Mouse (Mus musculus) embryo, embryonic 10 days (tissue): ENCODE results near the gene Dnaja4.

Source experiments
- DNase-seq: peaks from one replicate; pipeline ENCODE4 v3.0.0-alpha.2; 2015; ENCODE audit warnings: low spot score

The Dnaja4 gene

DNA sequence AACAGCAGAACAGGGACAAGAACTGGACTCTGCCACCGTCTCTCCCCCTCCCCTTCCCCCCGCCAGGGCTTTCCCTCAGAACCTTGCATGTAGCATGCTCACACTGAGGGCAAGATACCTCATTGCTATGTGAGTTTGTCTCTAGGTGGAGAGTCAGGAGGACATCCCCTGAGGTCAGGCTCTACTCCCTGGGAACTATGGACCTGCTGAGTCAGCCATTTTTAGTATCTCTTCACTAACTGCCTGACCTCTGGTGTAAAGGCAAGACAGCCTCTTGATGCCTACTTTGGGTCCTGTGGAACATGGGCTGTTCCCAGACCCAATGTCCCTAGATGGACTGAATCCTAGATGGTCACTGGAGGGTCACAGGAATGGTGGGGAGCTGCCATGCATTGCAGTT is 53.0 kb downstream of the Dnaja4 start:
- DNase-seq = no peak

DNA sequence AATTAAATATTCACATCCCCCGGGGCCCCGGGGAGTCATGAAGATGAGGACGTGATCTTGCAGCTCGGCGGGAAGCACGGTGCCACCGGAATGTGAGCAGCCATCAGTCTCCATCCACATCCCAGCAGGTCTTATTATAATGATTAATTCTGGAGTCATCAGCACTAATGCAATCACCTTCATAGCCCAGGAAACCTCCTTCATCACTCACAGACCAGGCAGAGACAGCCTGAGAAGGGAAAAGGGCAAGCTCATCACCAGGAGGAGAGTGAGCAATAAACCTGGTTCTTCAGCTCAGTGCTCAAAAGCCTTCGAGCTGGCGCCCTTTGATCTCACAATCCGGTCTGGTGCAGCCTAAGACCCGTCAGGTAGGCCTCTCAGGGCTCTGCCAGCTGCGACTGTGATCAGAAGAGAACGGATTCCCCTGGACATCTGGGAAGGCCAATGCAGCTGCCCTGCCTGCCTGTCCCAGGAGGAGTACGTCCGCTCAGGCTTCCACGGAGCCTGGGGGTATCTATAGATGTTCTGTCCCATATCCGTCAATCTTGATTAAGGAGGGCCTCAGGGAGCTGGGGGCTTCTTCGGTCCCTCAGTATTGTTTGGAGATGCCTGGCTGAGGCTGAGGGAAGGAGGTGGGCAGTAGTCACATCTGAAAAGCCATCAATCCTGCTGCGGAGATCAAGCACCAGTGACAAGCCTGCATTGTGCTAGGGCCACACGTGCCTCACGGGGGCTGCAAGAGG is 53.7 kb downstream of the Dnaja4 start:
- peak; percentile 71 for DNase-seq

DNA sequence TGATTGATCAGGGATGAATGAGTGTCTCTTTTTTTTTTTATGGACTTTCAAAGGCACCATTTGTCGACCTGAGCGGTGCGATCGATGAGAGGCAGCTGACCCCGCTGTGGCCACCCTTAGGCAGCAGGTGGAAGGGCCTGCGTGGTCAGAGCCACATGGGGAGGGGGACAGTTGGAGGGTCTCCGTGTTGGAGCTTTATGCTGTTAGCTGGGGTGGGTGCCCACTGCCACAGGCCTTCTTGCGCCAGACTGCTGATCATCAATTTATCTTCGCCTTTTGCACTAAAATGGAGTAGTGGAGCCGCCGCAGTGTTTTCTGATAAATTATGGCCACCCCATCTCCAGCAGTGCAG is 54.2 kb downstream of the Dnaja4 start:
- DNase-seq = no peak

DNA sequence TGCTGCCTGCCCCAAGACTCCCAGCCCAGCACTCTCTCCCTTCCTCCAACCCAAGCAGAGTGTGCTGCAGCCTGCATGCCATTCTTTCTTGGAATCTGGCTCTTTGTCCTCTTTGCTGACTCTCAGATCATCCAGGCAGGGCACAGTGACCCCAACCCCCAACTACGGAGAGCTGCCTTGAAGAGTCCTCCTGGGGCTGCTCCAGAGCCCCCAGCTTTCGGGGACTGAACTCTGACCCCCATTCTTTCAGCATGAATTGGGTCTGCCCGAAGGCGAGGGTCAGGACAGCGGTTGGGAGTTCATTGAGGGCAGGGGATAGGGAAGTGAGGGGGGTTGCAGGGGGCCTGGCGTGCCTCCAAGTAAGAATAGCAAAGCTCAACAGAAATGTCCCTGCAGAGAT is 60.9 kb downstream of the Dnaja4 start:
- peak; percentile 74 for DNase-seq

DNA sequence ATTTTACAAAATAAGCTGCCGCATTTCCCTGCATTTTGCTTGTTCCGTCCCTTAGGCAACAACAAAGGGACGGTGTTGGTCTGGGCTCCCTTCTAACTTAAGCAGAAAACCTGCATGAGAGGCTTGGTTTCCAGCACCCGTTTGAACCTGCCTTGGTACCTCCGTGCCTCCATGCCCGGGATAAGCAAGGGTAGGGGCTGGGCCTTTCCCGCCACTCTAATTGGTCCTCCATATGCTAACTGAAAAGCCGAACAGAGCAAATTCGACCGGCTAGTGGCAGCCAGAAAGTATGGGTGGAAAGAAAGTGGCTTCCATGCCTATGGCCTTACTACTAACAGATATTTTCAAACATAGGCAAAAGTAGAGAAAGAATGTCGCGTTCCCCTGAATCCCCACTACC is 65.4 kb downstream of the Dnaja4 start:
- no peak for DNase-seq

DNA sequence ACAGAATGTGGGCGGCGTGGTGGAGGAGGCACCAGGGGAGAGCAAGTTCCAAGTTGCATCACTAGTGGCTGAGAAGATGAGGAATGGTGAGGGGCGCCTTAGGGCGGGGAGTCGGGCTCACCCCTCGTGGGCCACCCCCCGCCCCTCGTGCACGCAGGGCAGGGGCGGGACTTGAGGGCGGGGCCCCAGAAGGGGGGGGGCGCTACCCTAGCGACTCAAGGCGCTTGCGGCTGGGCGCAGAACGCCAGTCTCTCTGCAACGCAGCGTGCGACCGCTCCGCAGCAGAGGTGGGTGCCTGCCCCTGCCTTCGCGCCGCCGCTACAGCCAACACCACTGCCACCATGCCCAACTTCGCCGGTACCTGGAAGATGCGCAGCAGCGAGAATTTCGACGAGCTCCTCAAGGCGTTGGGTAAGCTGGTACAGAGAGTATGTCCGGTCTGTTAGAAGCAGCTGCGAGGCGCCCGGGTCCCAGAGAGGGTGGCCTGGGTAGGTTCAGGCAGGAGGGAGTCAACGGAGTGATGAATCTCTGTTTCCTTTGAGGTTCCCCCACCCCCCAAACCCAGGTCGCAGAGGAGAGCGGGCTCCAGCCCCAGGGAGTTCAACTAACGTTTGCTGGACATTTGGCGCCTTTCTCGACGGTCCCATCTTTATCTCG is 66.0 kb downstream of the Dnaja4 start, which contains the start of gene Crabp1:
Gene Crabp1, plus strand, starts transcription at position 188 of the 657 bp plus-strand sequence.
- peak; percentile 72 for DNase-seq

DNA sequence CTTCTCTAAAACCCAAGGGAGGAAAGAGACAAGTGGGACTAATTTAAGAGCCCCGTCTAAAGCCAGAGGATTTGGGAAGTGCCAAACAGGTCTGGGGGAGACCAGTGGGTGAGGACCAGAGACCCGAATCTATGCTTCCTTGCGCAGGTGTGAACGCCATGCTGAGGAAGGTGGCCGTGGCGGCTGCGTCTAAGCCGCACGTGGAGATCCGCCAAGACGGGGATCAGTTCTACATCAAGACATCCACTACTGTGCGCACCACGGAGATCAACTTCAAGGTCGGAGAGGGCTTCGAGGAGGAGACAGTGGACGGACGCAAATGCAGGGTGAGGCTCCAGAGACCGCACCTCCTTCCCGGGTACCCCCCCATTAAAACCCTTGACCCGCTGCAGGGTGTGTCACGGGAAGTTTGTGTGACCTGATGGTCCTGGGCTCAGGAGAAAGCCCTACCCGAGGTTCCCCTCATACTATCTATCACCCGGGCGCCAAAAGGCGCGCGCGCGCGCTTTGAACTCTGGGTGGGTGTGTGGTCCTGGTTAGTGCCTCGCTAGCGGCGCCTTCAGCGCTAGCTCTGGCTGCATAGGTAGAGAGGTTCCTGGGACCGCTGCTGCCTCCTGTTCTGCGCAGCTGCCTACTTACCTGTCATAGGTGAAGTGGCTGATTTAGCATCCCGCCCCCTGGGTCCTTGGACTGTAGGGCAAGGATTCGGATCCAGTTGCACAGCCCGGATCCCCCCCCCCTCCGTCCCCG is 66.8 kb downstream of the Dnaja4 start:
- DNase-seq = peak; percentile 38
